Mouse (Mus musculus) cerebellum, adult 2 months (tissue): ENCODE measurements at regions not wholly inside any gene's neighbourhood (a gene's known extent, or its start where the extent isn't known, plus 50 kb on each side); places are given as distances from the start of the nearest gene placed in this dataset.

Source experiments
- DNase-seq, 2 experiments: peaks; one replicate each; pipeline ENCODE4 v3.0.0; 2021
- H3K27ac ChIP-seq: fragments of 200-500 bp; 2 replicates; pipeline ENCODE4 v1.5.1; 2012; ENCODE audit warnings: low read length, control low read depth, inconsistent platforms; ENCODE audit not compliant: insufficient read depth
- H3K27me3 ChIP-seq: fragments of 200-500 bp; 2 replicates; pipeline ENCODE4 v1.6.1; 2012; ENCODE audit warnings: inconsistent platforms, mild to moderate bottlenecking, low read length, moderate library complexity; ENCODE audit not compliant: control insufficient read depth, insufficient read depth
- H3K4me1 ChIP-seq: fragments of 200-500 bp; 2 replicates; pipeline ENCODE4 v1.6.1; 2011; ENCODE audit warnings: low read length; ENCODE audit not compliant: control insufficient read depth, insufficient read depth
- H3K4me3 ChIP-seq: fragments of 200-500 bp; replicated peaks from 2 replicates; pipeline ENCODE3; 2011; ENCODE audit warnings: mild to moderate bottlenecking, low read depth, low read length, control low read depth; ENCODE audit not compliant: insufficient read depth
- CTCF ChIP-seq: fragments of 200-500 bp; IDR thresholded peaks from 2 replicates; pipeline ENCODE4 v1.5.1; 2011; ENCODE audit warnings: low read depth, mild to moderate bottlenecking, control low read depth, low read length, moderate library complexity, borderline replicate concordance; ENCODE audit not compliant: insufficient read depth
- POLR2A ChIP-seq: fragments of 200-500 bp; IDR thresholded peaks from 2 replicates; pipeline ENCODE4 v1.6.1; 2011; ENCODE audit warnings: low read length, control low read depth, borderline replicate concordance; ENCODE audit not compliant: insufficient read depth
- WGBS: fragments of 180-500 bp; shearing (Covaris S2); methylation state at CpG from one replicate; pipeline ENCODE4 v1.1.7; 2018; 5-methylcytosine and 5-hydroxymethylcytosine counted together

DNA sequence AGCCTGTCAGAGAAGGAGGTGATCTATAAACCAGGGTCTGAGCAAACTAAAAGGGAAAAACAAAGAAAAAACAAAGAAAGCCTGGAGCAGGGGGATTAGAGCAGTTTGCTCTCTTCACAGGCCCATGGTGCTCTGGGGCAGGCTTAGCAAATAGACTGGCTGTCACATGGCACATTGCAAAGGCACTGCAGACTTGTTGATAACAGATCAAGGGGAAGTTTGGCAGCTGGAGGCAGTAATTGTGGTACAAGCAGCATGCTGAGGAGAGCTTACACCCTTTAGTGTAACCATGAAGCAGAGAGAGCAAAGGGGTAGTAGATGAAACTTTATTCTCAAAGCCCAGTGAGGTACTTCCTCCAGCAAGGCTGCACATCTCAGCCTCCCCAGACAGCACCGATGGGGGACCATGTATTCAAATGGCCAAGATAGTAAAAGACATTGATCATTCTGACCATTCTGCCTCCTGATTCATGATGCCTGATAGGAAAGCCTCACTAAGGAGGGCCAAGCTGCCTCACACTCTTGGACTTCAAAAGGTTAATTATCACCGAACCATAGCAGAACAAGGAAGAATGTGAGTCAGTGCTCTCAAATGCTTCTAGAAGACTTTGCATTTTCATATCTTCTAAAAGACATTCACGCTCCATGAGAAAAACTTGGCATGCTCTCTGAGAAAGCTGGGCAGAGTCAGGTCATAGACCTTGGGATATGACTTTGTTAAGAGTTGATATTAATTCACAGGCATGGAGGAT is 178.9 kb downstream of the Fam76b start:
- Histone ChIP-seq H3K27me3 (no peaks in the 10 kb centered on the region), H3K4me3 (no peak overlapping the region), H3K4me1 (peaks cover 4% of the 10 kb centered on the region; the same call in 1 of the 2 replicates), H3K27ac (no peak overlapping the region)
- no peak for DNase-seq
- WGBS = 89% methylated on average over 3 of the region's 3 CpGs
- TF ChIP-seq CTCF (no peak), POLR2A (no peak)

- no peaks in the 10 kb centered on the region for H3K4me1 ChIP-seq
- no peaks in the 10 kb centered on the region for H3K27me3 ChIP-seq
- TF ChIP-seq CTCF (no peak), POLR2A (no peak)
- no peak overlapping the region for H3K27ac ChIP-seq
- DNase-seq = no peak
- H3K4me3 ChIP-seq = no peak overlapping the region
- WGBS = 89% methylated on average over 5 of the region's 5 CpGs
Observed at GRCm38 (mm10) chr9:14009451-14009850, 181.9 kb downstream of the Fam76b start.

DNA sequence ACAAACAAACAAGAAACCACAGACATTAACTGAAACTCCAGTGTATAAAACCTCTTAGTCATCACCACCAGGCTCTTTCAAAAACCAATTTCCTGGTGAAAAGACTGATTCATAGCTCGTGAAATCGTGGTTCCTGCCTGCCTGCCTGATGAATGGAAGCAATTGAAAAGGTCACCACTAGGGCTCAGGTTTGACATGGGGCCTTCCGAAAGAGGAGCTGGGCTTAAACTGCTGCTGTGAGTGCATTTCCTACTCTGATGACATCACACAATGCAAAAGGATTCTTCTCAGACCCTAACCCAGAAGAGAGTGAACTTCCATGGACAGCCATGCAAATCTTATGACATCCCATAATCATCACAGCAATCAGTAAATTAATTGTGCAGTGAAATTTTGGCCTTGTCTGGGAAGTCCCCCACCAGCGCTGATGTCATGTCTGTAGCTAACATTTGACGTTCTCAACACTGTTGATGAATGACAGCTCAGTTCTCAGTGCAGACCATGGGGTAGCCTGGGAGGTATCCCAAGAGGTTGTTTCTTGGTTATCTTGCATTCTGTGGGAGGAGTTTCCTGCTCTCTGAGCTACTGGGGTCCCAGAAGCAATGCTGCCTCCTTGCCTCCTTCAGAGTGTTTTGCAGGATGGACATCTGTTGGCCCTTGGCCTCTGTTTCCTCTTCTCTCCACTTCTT is 182.9 kb downstream of the Fam76b start:
- Histone ChIP-seq H3K27ac (no peak overlapping the region), H3K4me1 (no peaks in the 10 kb centered on the region), H3K27me3 (no peaks in the 10 kb centered on the region), H3K4me3 (no peak overlapping the region)
- TF ChIP-seq CTCF (no peak), POLR2A (no peak)
- DNase-seq = no peak
- WGBS = 44% methylated on average over 5 of the region's 5 CpGs

- TF ChIP-seq CTCF (no peak), POLR2A (no peak)
- no peaks in the 10 kb centered on the region for H3K27me3 ChIP-seq
- H3K4me3 ChIP-seq = no peak overlapping the region
- DNase-seq = no peak
- H3K4me1 ChIP-seq = no peaks in the 10 kb centered on the region
- H3K27ac ChIP-seq = no peak overlapping the region
Observed at GRCm38 (mm10) chr9:14024216-14024615, 196.7 kb downstream of the Fam76b start.

DNA sequence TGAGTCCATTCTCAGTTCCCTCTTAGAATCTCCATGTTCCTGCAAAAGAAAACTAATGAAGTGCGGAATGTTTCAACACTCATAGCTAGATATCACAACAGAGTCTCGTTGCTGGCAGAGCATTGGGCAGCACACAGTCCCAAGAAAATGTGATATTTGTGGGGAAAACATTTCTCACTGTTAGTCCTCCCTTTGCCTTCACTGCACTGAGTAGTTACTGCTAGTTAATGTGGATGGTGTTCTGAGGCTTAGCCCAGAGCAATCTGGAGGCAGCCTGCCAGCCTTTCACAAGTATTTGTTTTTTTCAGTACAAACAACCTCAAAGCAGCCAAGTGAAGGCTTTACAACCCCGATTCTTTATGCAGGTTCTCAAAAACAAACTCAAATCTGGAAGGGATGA is 197.2 kb downstream of the Fam76b start:
- 54% methylated on average over 3 of the region's 3 CpGs for WGBS
- no peaks in the 10 kb centered on the region for H3K27me3 ChIP-seq
- DNase-seq = no peak
- H3K27ac ChIP-seq = no peak overlapping the region
- TF ChIP-seq POLR2A (no peak), CTCF (no peak)
- no peak overlapping the region for H3K4me3 ChIP-seq
- no peaks in the 10 kb centered on the region for H3K4me1 ChIP-seq

DNA sequence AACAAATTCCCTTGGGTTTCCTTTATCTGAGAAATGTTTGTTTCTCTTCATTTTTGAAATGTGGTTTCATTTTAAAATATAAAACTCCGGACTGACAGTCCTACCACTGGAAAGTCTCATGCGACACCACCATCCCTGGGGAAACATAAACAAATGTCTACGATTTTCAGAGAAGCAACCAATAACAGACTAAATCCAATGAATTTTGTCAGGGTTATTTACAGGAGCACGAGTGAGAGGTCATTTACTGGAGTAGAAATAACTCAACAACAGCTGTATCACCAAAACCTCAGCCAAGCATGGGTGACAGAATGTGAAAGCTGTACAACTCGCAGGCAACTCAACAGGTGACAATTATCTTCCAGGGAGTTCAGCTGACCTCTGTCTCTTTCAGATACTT is 200.5 kb downstream of the Fam76b start:
- 69% methylated on average over 5 of the region's 5 CpGs for WGBS

DNA sequence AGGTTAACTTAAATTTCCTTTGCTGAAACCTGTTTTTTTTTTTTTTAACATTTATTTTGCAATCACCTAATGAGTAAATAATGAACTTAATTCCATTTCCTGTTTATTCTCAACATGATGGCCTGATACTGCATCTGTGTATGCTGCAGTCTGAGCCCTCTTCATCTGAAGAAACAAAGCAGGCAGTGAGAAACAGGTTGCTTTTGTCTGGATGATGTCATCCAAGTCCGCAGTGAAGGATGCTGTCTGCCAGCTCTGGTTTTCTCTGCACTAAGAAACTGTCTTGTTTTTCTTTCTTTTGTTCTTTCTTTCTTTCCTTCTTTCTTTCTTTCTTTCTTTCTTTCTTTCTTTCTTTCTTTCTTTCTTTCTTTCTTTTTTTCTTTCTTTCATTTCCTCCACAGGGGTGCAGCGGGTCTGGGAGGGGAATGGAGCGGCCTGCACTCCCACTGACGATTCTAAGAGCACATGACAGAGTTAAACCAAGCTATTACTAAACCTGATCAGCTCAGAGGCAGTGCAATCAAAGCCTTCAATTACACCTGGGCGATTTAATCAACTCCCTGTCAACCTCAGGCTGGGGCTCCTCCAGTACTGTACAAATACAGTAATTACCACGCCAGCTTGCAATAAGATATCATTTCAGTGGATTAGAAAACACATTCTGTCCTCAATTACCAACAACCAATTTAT is 204.0 kb downstream of the Fam76b start:
- DNase-seq = no peak
- 66% methylated on average over 6 of the region's 6 CpGs for WGBS
- TF ChIP-seq POLR2A (no peak), CTCF (no peak)
- Histone ChIP-seq H3K4me3 (no peak overlapping the region), H3K27me3 (no peaks in the 10 kb centered on the region), H3K4me1 (no peaks in the 10 kb centered on the region), H3K27ac (no peak overlapping the region)

More for the DNA sequence above, 200.5 kb downstream of the Fam76b start:
- Histone ChIP-seq H3K4me1 (no peaks in the 10 kb centered on the region), H3K4me3 (no peak overlapping the region), H3K27ac (no peak overlapping the region), H3K27me3 (no peaks in the 10 kb centered on the region)
- TF ChIP-seq POLR2A = no peak
- no peak for TF ChIP-seq CTCF
- no peak for DNase-seq
